Mouse (Mus musculus): ENCODE results near the gene Atox1.

Gene Atox1

GRCm38 (mm10) chr11:55461019-55461645 lies at the start of gene Atox1:
Atox1 (minus strand) TSS chr11:55461239.
- DNase-seq (ENCODE audit: low read depth, low spot score): peak; percentile 98

- DNase-seq (ENCODE audit: low read depth, low spot score): no peak
These were observed 44.4 kb upstream of the Atox1 start for GRCm38 (mm10) chr11:55505485-55505884.

- no peak for DNase-seq (ENCODE audit: low read depth, low spot score)
These were observed 41.8 kb upstream of the Atox1 start for GRCm38 (mm10) chr11:55502886-55503285.

- peak; percentile 79 for DNase-seq (ENCODE audit: low read depth, low spot score)
These were observed 41.0 kb upstream of the Atox1 start for GRCm38 (mm10) chr11:55501955-55502531.

- peak; percentile 52 for DNase-seq (ENCODE audit: low read depth, low spot score)
These were observed 36.8 kb upstream of the Atox1 start for GRCm38 (mm10) chr11:55497885-55498284.

GRCm38 (mm10) chr11:55496158-55496557 lies 35.1 kb upstream of the Atox1 start:
- no peak for DNase-seq (ENCODE audit: low read depth, low spot score)

- no peak for DNase-seq (ENCODE audit: low read depth, low spot score)
These were observed 24.4 kb upstream of the Atox1 start for GRCm38 (mm10) chr11:55485443-55485842.

GRCm38 (mm10) chr11:55473219-55473618 lies 12.2 kb upstream of the Atox1 start:
- DNase-seq (ENCODE audit: low read depth, low spot score): no peak

- no peak for DNase-seq (ENCODE audit: low read depth, low spot score)
These were observed 10.4 kb upstream of the Atox1 start for GRCm38 (mm10) chr11:55471467-55471866.

- no peak for DNase-seq (ENCODE audit: low read depth, low spot score)
These were observed 9.7 kb upstream of the Atox1 start for GRCm38 (mm10) chr11:55470761-55471160.

- DNase-seq (ENCODE audit: low read depth, low spot score): no peak
These were observed 9.1 kb upstream of the Atox1 start for GRCm38 (mm10) chr11:55469923-55470691.

- DNase-seq (ENCODE audit: low read depth, low spot score): peak; percentile 100
These were observed 8.2 kb upstream of the Atox1 start, which contains the start of gene G3bp1 for GRCm38 (mm10) chr11:55469048-55469843. G3bp1 (plus strand) TSS chr11:55469685.

- DNase-seq (ENCODE audit: low read depth, low spot score): peak; percentile 34
These were observed 7.6 kb upstream of the Atox1 start for GRCm38 (mm10) chr11:55468611-55469047.

GRCm38 (mm10) chr11:55468012-55468411 lies 7.0 kb upstream of the Atox1 start:
- no peak for DNase-seq (ENCODE audit: low read depth, low spot score)

GRCm38 (mm10) chr11:55465177-55465576 lies 4.1 kb upstream of the Atox1 start:
- DNase-seq (ENCODE audit: low read depth, low spot score): no peak

- no peak for DNase-seq (ENCODE audit: low read depth, low spot score)
These were observed 3.7 kb upstream of the Atox1 start for GRCm38 (mm10) chr11:55464707-55465106.

- DNase-seq (ENCODE audit: low read depth, low spot score): no peak
These were observed 1.1 kb upstream of the Atox1 start for GRCm38 (mm10) chr11:55462149-55462548.

GRCm38 (mm10) chr11:55460559-55461018 lies 450 bp downstream of the Atox1 start:
- DNase-seq (ENCODE audit: low read depth, low spot score): no peak

GRCm38 (mm10) chr11:55459850-55460558 lies 1.0 kb downstream of the Atox1 start:
- no peak for DNase-seq (ENCODE audit: low read depth, low spot score)

- no peak for DNase-seq (ENCODE audit: low read depth, low spot score)
These were observed 2.5 kb downstream of the Atox1 start for GRCm38 (mm10) chr11:55458501-55458900.

GRCm38 (mm10) chr11:55455166-55455565 lies 5.9 kb downstream of the Atox1 start:
- no peak for DNase-seq (ENCODE audit: low read depth, low spot score)

All from skeletal muscle tissue, adult 2 months (tissue).